Mouse (Mus musculus) heart, postnatal 0 days (tissue): ENCODE results near the gene Gnb1. TPM values are rescaled to one million over a fixed set of nuclear protein-coding genes. Genes with fewer than 3 reads are reported as not detected.

ENCODE experiments used
- ATAC-seq: fragments of 200-750 bp; cut with Nextera tagmentation; 2 replicates; pipeline ENCODE4 v1.8.0; 2017; ENCODE audit warnings: low read depth, moderate number of reproducible peaks, moderate library complexity; ENCODE audit not compliant: insufficient read depth
- DNase-seq: peaks from one replicate; pipeline ENCODE4 v3.0.0-alpha.2; 2016; ENCODE audit warnings: low spot score
- H3K27ac ChIP-seq: fragments of 300-500 bp; sonication (generic); 2 replicates; pipeline ENCODE4 v1.5.1; 2014; ENCODE audit warnings: low read depth, mild to moderate bottlenecking
- H3K27me3 ChIP-seq: fragments of 300-500 bp; sonication (generic); 2 replicates; pipeline ENCODE4 v1.6.1; 2014; ENCODE audit warnings: low read length, mixed read lengths; ENCODE audit not compliant: control insufficient read depth, insufficient read depth
- H3K36me3 ChIP-seq: fragments of 300-500 bp; sonication (generic); replicated peaks from 2 replicates; pipeline ENCODE4 v1.6.1; 2014; ENCODE audit warnings: low read length, mixed read lengths; ENCODE audit not compliant: control insufficient read depth, insufficient read depth
- H3K4me1 ChIP-seq: fragments of 300-500 bp; sonication (generic); 2 replicates; pipeline ENCODE4 v1.6.1; 2014; ENCODE audit warnings: antibody characterized with exemption; ENCODE audit not compliant: control insufficient read depth, insufficient read depth
- H3K4me2 ChIP-seq: fragments of 300-500 bp; sonication (generic); 2 replicates; pipeline ENCODE4 v1.6.1; 2014; ENCODE audit warnings: low read depth, mild to moderate bottlenecking, low read length, moderate library complexity
- H3K4me3 ChIP-seq: fragments of 300-500 bp; sonication (generic); 2 replicates; pipeline ENCODE4 v1.5.1; 2014; ENCODE audit warnings: low read depth, low read length
- H3K9ac ChIP-seq: fragments of 300-500 bp; sonication (generic); replicated peaks from 2 replicates; pipeline ENCODE4 v1.6.1; 2014; ENCODE audit warnings: low read depth, low read length, mixed read lengths
- H3K9me3 ChIP-seq: fragments of 300-500 bp; sonication (generic); replicated peaks from 2 replicates; pipeline ENCODE4 v1.6.1; 2016; ENCODE audit warnings: low read length; ENCODE audit not compliant: control insufficient read depth
- CTCF ChIP-seq: IDR thresholded peaks from 2 replicates; pipeline ENCODE4 v1.5.1; 2016; ENCODE audit warnings: antibody characterized with exemption, control low read depth, low read depth
- EP300 ChIP-seq: IDR thresholded peaks from 2 replicates; pipeline ENCODE4 v1.6.1; 2016; ENCODE audit warnings: antibody characterized with exemption, low read depth
- WGBS: fragments of 180-500 bp; shearing (Covaris S2); extraction: QIAGEN DNeasy Blood & Tissue Kit; methylation state at CpG from one replicate; pipeline ENCODE4 v1.1.7; 2014; 5-methylcytosine and 5-hydroxymethylcytosine counted together
- polyA plus RNA-seq: library from polyadenylated mRNA; unstranded; fragments of >200 nt; fragmentation: Nextera tagmentation; extraction: Ambion mirVana; gene quantifications from 2 replicates; pipeline ENCODE4 v1.2.1, GENCODE M21; 2015
- total RNA-seq: library from RNA; depleted of rRNA; stranded (reverse); fragments of >200 nt; gene quantifications from 2 replicates; pipeline ENCODE4 v1.2.3, GENCODE M21; 2014; ENCODE audit warnings: low replicate concordance

Gene Gnb1
- total and polyA plus RNA-seq, 2 experiments from 2014 or later = 158 to 255 TPM

DNA sequence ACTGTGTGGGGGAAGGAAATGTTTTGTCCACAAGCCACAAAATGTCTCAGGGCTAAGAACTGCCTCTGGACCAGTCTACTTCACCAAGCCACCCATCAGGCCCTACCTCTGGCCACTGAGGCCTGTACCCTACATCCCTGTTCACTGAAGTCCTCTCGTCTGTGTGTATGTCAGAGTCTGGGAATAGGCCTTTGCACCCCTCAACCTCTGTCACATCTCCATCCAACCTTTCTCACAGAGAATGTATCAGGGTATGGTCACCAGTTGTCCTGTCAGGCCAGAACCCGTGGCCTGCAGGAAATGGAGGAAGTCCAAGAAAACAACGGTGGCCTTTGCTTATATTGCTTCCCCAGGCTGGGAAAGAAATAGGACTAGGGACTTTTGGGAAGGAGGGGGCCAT lies 5.6 kb upstream of the Gnb1 start:
- no peak for DNase-seq
- no peak for ATAC-seq
- H3K4me2 ChIP-seq = no peak overlapping the region
- no peaks in the 10 kb centered on the region for H3K36me3 ChIP-seq
- H3K4me3 ChIP-seq = no peak overlapping the region
- 64% methylated on average over 3 of the region's 3 CpGs for WGBS
- TF ChIP-seq EP300 (no peak), CTCF (no peak)
- H3K9me3 ChIP-seq = no peaks in the 10 kb centered on the region
- H3K27me3 ChIP-seq = no peaks in the 10 kb centered on the region
- H3K9ac ChIP-seq = no peak overlapping the region
- H3K27ac ChIP-seq = peak overlapping the region; percentile 22; the same call in 1 of the 2 replicates
- peaks cover 37% of the 10 kb centered on the region for H3K4me1 ChIP-seq

DNA sequence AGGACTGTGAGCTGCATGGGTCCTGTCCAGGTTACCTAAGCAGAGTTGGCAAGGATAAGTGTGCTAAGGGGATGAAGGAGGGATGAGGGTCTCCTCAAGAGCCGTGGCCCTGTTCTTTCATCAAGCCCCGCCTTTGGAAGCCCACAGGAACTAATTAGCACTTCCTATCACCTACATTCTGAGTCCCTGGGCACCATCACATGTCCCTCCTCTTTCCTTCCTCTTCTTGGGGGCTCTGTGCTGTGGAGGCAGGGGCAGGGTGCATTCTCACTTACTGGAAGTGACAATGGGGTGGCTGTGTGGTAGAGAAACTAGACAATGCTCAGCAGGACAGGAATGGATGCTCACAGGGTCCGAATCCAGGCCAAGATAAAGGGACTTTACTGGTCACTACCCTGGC lies 3.4 kb upstream of the Gnb1 start:
- Histone ChIP-seq H3K27ac (peak overlapping the region; percentile 86), H3K9me3 (no peaks in the 10 kb centered on the region), H3K4me1 (peaks cover 36% of the 10 kb centered on the region), H3K4me2 (no peak overlapping the region), H3K9ac (no peak overlapping the region), H3K36me3 (no peaks in the 10 kb centered on the region), H3K4me3 (no peak overlapping the region), H3K27me3 (no peaks in the 10 kb centered on the region)
- ATAC-seq (no peak), DNase-seq (no peak)
- no peak; the same call in 1 of the 2 replicates for TF ChIP-seq EP300
- no peak for TF ChIP-seq CTCF
- 33% methylated on average over 3 of the region's 3 CpGs for WGBS

DNA sequence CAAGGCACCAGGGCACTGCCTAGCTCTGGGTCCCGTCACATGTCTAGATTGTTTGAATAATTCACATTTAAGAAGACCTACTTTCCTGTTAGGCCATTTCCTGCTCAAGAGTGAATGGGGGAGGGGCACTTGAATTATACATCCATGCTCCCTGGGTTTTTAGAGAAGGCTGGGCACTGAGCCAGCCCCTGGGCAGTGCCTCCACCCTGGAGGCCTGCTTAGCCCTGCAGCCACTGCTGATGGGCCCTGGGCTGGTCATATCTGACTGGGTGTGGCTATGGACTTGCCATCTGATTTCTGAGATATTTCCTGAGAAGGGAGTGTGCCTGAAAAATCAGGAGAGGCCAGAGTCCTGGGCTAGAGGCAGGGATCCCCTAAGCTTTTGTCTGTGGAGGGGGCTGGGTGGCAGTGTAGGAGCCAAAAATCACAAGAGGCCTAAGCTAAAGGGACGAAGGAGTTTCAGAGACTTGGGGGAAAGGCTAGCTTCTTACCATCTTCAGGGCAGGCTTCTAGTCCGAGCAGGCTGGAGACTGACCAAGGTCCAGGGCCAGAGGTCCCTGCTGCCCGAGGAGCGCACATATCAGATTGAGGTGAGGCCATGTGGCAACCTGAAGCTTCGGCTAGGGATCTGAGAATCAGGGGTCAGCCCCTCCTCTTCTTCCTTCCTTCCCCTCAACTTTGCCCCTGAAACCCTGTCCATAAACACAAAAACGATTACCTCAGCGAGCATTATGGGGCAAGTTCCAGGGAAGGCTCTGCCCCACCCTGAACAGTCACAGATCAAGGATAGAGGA lies 2.7 kb upstream of the Gnb1 start:
- DNase-seq (peak; percentile 87), ATAC-seq (peak; percentile 51)
- Histone ChIP-seq H3K9ac (no peak overlapping the region; the same call in 1 of the 2 replicates), H3K4me1 (peaks cover 42% of the 10 kb centered on the region), H3K4me2 (no peak overlapping the region), H3K27ac (peak overlapping the region; percentile 86), H3K27me3 (no peaks in the 10 kb centered on the region), H3K9me3 (no peaks in the 10 kb centered on the region), H3K4me3 (no peak overlapping the region), H3K36me3 (no peaks in the 10 kb centered on the region)
- TF ChIP-seq CTCF (no peak), EP300 (no peak; the same call in 1 of the 2 replicates)
- WGBS = 44% methylated on average over 8 of the region's 8 CpGs

DNA sequence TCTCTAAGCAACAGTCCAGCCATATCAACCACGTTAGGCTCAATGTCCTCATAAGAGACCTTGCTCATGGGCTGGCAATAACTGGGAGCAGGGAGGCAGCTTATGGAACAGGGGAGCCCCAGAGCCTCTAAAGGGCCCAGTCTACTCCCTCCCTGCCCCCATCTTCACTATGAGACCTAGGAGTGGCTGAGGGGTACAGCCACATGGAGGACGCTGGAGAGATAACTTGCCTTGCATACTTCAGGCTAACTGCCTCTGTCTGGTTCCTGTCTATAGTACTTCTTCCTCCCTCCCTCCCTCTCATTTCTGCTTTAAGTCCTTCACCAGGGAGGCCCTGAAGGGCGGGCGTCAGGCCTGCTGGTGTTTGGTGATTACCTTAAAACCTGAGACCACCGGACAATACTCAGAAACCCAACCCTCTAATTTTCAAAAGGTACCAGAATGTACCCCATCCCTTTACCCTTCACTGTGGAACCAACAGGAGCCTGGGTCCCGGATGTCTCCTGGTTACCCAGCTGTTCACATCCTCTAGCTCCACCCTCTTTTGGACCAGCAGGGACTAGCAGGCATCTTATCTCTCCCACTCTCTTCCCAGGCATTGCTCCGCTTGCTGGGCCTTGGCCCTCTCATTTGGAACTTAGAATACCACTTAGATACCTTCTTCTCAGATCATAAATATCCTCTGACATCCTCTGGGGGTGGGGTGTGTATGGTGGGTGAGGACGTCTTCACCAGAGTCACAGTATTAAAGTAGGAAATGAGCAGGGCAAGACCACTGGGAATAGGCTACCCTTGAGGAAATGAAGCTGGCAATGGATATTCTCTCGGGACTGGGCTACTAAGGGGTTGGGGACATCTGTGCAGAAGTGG lies 1.8 kb upstream of the Gnb1 start:
- H3K4me1 ChIP-seq = peaks cover 52% of the 10 kb centered on the region
- H3K4me2 ChIP-seq = no peak overlapping the region
- no peaks in the 10 kb centered on the region for H3K9me3 ChIP-seq
- 54% methylated on average over 9 of the region's 9 CpGs for WGBS
- no peaks in the 10 kb centered on the region for H3K27me3 ChIP-seq
- no peak overlapping the region for H3K9ac ChIP-seq
- no peak for DNase-seq
- H3K27ac ChIP-seq = peak overlapping the region; percentile 86
- no peaks in the 10 kb centered on the region for H3K36me3 ChIP-seq
- no peak overlapping the region for H3K4me3 ChIP-seq
- no peak for ATAC-seq
- TF ChIP-seq EP300 = no peak
- no peak for TF ChIP-seq CTCF

DNA sequence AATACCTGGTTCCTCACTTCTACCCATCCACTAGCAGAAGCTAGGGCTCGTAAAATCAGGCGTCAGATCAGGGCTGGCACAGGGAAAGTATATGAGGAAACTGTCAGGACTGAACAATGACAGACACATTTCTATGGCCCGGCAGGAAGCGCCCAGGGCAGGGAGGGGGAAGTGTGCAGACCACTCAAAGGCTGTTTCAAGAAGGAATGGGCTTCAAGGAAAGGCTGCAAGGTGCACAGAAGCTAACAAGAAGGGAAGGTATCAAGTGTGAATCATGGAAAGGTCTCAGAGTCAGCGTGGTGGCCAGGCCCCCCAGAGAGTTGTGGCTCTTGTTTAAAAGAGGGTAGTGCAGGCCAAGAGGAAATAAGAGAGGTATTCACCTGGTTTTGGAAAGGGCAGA lies 705 bp upstream of the Gnb1 start:
- Histone ChIP-seq H3K4me2 (peak overlapping the region; percentile 93), H3K9me3 (no peaks in the 10 kb centered on the region), H3K4me1 (peaks cover 60% of the 10 kb centered on the region), H3K36me3 (no peaks in the 10 kb centered on the region), H3K4me3 (peak overlapping the region; percentile 97), H3K27ac (peak overlapping the region; percentile 93), H3K9ac (peak overlapping the region; percentile 97), H3K27me3 (no peaks in the 10 kb centered on the region)
- 26% methylated on average over 5 of the region's 5 CpGs for WGBS
- no peak for ATAC-seq
- TF ChIP-seq CTCF (no peak), EP300 (no peak)
- DNase-seq = no peak
